Mouse (Mus musculus): Measurements from ENCODE around the gene Hist1h4k. TPM values are rescaled to one million over a fixed set of nuclear protein-coding genes. Genes with fewer than 3 reads are reported as not detected.
"Not testable (repeated sequence)": the region's sequence is repeated elsewhere in the genome, so short reads cannot be mapped to it uniquely, and the experiment has no call there.

Gene Hist1h4k
- polyA plus RNA-seq, 1 experiment from 2014 or later = 6.0 TPM

DNA sequence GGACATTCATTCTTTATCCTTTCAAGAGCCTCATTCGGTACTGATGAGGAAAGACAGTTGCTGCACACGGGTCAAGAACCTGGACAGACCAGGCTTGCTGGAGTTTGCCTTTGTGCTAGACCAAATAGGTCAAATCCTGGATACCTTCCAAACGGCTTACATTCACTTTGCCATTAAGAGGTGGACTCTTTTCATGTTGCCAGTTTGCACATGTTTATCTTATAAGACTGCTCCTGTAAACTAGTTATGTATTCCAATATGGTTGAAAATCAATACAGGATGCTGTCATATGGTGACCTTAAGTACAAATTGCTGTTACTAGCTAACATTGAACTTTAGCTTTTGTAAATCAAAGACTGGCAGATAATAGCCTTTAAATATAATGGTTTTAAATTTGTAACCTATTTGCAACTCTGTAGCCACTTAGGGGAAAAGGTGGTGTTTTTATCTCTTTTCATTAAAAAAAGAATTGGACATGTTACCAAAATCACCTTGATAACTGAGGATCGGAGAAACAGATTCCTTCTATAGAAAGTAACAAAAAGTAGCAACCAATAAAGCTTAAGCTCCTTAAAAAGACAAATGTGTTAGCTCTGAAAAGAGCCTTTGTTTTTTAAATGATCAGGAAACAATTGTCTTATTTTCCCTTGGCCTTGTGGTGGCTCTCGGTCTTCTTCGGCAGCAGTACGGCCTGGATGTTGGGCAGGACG is 36.0 kb upstream of the Hist1h4k start:
- Histone ChIP-seq H3K4me2 (peak overlapping the region; percentile 48), H3K36me3 (ENCODE audit: control insufficient read depth, insufficient read depth, low read length) (no peaks in the 10 kb centered on the region), H3K4me3 (ENCODE audit: low read depth, low read length) (peak overlapping the region; percentile 34), H3K27me3 (ENCODE audit: control insufficient read depth, insufficient read depth, low read length) (no peaks in the 10 kb centered on the region), H3K9me3 (ENCODE audit: control insufficient read depth, low read length) (no peaks in the 10 kb centered on the region), H3K4me1 (ENCODE audit: control insufficient read depth, insufficient read depth, low read length) (peaks cover 34% of the 10 kb centered on the region), H3K9ac (ENCODE audit: low read length) (peak overlapping the region; percentile 64), H3K27ac (ENCODE audit: low read depth, low read length) (peak overlapping the region; percentile 80)
- WGBS = 6% methylated on average over 8 of the region's 8 CpGs
- peak; percentile 93 for DNase-seq (ENCODE audit: low spot score, missing footprints)
- no peak for ATAC-seq (ENCODE audit: low FRiP score)

DNA sequence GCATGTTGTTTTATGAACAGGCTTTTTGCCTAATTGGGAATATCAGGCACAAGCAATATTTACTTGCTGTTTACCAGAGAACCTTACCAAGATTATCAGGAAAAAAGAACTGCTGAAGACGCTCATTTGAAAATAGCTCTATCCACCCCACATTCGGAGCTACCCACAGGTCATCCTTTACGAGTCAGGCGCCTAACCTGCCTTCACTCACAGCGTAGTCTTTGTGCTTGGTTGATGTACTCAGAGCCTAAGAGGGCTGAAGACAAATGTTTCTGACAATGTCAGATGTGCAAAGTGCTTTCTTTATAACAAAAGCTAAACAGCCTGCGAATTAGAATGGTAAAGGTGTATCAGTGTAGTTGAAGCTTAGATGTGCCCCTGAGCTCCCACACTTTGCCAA is 34.0 kb upstream of the Hist1h4k start:
- WGBS = 23% methylated on average over 6 of the region's 6 CpGs
- Histone ChIP-seq H3K36me3 (ENCODE audit: control insufficient read depth, insufficient read depth, low read length) (no peaks in the 10 kb centered on the region), H3K4me2 (peak overlapping the region; percentile 57), H3K27me3 (ENCODE audit: control insufficient read depth, insufficient read depth, low read length) (no peaks in the 10 kb centered on the region), H3K27ac (ENCODE audit: low read depth, low read length) (peak overlapping the region; percentile 87), H3K9ac (ENCODE audit: low read length) (peak overlapping the region; percentile 68), H3K4me3 (ENCODE audit: low read depth, low read length) (no peak overlapping the region), H3K4me1 (ENCODE audit: control insufficient read depth, insufficient read depth, low read length) (peaks cover 39% of the 10 kb centered on the region), H3K9me3 (ENCODE audit: control insufficient read depth, low read length) (no peaks in the 10 kb centered on the region)
- no peak for ATAC-seq (ENCODE audit: low FRiP score)
- peak; percentile 86 for DNase-seq (ENCODE audit: low spot score, missing footprints)

DNA sequence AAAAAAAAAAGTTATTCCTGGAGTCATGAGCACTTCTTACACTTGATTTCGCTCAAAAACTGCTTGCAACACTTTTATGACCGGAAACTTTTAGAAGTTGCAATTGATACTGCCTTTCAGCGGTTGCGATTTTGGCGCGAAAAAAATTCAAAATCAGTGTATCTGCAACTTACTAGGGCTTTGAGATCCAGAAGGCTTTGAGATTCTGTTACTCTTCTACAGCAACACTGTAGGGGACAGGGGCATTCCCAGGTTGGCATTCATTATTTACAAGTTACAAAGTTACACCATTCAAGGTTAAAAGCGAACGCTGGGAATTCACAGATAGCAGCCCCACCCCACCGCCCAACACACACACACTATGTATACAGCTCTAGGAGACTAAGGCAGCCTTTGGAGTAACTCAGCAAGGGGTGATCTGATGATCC is 33.4 kb upstream of the Hist1h4k start:
- H3K27ac ChIP-seq (ENCODE audit: low read depth, low read length) = peak overlapping the region; percentile 87
- peak overlapping the region; percentile 68 for H3K9ac ChIP-seq (ENCODE audit: low read length)
- no peaks in the 10 kb centered on the region for H3K27me3 ChIP-seq (ENCODE audit: control insufficient read depth, insufficient read depth, low read length)
- DNase-seq (ENCODE audit: low spot score, missing footprints) (peak; percentile 97), ATAC-seq (ENCODE audit: low FRiP score) (no peak)
- under 1% methylated on average over 9 of the region's 9 CpGs for WGBS
- peaks cover 39% of the 10 kb centered on the region for H3K4me1 ChIP-seq (ENCODE audit: control insufficient read depth, insufficient read depth, low read length)
- H3K4me3 ChIP-seq (ENCODE audit: low read depth, low read length) = peak overlapping the region; percentile 38
- H3K36me3 ChIP-seq (ENCODE audit: control insufficient read depth, insufficient read depth, low read length) = no peaks in the 10 kb centered on the region
- no peaks in the 10 kb centered on the region for H3K9me3 ChIP-seq (ENCODE audit: control insufficient read depth, low read length)
- H3K4me2 ChIP-seq = peak overlapping the region; percentile 57

DNA sequence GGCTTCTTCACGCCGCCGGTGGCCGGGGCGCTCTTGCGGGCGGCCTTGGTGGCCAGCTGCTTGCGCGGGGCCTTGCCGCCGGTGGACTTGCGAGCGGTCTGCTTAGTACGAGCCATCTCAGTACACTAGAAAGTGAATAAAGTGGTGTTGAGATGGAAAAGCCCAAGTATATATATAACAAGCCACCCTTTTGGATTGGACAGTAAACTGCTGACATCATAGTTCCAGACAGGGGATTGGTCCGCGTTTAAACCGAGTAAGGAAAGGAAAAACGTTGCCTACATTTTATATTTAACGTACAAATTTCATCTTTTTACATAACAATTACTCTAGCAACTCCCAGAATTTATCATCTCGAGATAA is 32.9 kb upstream of the Hist1h4k start, which contains the start of gene Hist1h3i:
TSS of gene Hist1h3i (minus strand) at position 116 of the 363 bp plus-strand sequence.
- peaks cover 36% of the 10 kb centered on the region for H3K4me1 ChIP-seq (ENCODE audit: control insufficient read depth, insufficient read depth, low read length)
- peak; percentile 71 for ATAC-seq (ENCODE audit: low FRiP score)

DNA sequence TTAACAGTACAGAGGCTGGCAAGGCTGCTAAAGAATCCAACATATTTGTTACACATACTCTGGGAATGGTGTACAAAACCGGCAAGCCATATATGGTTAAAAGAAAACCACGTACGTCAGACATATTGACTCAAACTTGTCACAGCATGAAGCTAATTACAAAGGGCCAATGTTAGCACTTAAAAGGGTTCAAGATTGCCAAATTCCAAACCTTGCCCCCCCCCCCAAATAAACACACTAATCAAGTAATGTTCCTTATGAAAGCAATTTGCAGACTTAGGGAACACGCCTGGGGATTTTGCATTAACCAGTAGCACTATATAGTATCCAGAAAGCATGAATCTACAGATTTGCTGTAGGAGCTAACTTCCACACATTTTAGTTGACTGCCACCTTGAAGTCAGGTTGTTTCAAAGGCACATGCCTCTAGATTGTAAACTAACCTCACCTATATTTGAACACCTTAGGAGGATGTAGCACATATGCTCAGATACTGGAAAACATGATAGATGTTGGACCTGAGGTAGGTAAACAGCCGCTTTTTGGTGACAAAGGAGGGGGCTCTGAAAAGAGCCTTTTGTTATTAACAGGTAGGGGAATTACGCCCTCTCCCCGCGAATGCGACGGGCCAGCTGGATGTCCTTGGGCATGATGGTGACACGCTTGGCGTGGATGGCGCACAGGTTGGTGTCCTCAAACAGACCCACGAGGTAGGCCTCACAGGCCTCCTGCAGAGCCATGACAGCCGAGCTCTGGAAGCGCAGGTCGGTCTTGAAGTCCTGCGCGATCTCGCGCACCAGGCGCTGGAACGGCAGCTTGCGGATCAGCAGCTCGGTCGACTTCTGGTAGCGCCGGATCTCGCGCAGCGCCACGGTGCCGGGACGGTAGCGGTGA is 32.3 kb upstream of the Hist1h4k start:
- Histone ChIP-seq H3K4me1 (ENCODE audit: control insufficient read depth, insufficient read depth, low read length) (peaks cover 34% of the 10 kb centered on the region), H3K4me2 (peak overlapping the region; percentile 57)

More for the DNA sequence above, 32.9 kb upstream of the Hist1h4k start, which contains the start of gene Hist1h3i:
- Histone ChIP-seq H3K36me3 (ENCODE audit: control insufficient read depth, insufficient read depth, low read length) (no peaks in the 10 kb centered on the region), H3K9me3 (ENCODE audit: control insufficient read depth, low read length) (no peaks in the 10 kb centered on the region), H3K9ac (ENCODE audit: low read length) (peak within 1 kb of the TSS; percentile 77), H3K27me3 (ENCODE audit: control insufficient read depth, insufficient read depth, low read length) (no peaks in the 10 kb centered on the region), H3K4me3 (ENCODE audit: low read depth, low read length) (peak within 1 kb of the TSS; percentile 38), H3K27ac (ENCODE audit: low read depth, low read length) (peak within 1 kb of the TSS; percentile 87), H3K4me2 (peak within 1 kb of the TSS; percentile 57)
- WGBS = 1% methylated on average over 13 of the region's 20 CpGs
- peak; percentile 96 for DNase-seq (ENCODE audit: low spot score, missing footprints)

DNA sequence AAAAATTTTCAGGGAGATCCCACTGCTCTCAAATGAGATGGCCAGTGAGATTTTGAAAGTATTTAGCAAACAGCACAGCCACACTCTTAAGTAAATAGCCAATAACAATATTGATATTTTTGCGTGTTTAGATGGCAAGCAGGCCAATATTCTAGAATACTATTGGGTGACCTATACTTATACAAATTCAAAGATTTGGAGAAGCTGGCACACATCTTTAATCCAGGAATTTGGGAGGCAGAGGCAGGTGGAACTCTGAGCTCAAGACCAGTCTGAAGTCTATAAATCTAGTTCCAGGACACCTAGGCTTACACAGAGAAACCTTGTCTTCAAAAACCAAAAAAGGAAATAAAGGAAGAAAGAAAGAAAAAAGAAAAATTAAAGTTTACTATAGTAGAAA is 31.3 kb upstream of the Hist1h4k start:
- H3K4me3 ChIP-seq (ENCODE audit: low read depth, low read length) = no peak overlapping the region
- H3K4me1 ChIP-seq (ENCODE audit: control insufficient read depth, insufficient read depth, low read length) = peaks cover 34% of the 10 kb centered on the region
- no peaks in the 10 kb centered on the region for H3K27me3 ChIP-seq (ENCODE audit: control insufficient read depth, insufficient read depth, low read length)
- DNase-seq (ENCODE audit: low spot score, missing footprints) = peak; percentile 90
- H3K4me2 ChIP-seq = no peak overlapping the region
- no peak for ATAC-seq (ENCODE audit: low FRiP score)
- no peak overlapping the region for H3K27ac ChIP-seq (ENCODE audit: low read depth, low read length)
- 92% methylated on average over 1 of the region's 1 CpGs for WGBS
- no peaks in the 10 kb centered on the region for H3K36me3 ChIP-seq (ENCODE audit: control insufficient read depth, insufficient read depth, low read length)
- no peak overlapping the region for H3K9ac ChIP-seq (ENCODE audit: low read length)
- H3K9me3 ChIP-seq (ENCODE audit: control insufficient read depth, low read length) = no peaks in the 10 kb centered on the region

More for the DNA sequence above, 32.3 kb upstream of the Hist1h4k start:
- not testable (repeated sequence) for H3K27me3 ChIP-seq (ENCODE audit: control insufficient read depth, insufficient read depth, low read length); H3K36me3 ChIP-seq (ENCODE audit: control insufficient read depth, insufficient read depth, low read length); H3K9me3 ChIP-seq (ENCODE audit: control insufficient read depth, low read length)
- ATAC-seq (ENCODE audit: low FRiP score) = peak; percentile 0; the same call in 1 of the 2 replicates
- Histone ChIP-seq H3K27ac (ENCODE audit: low read depth, low read length) (peak overlapping the region; percentile 87), H3K9ac (ENCODE audit: low read length) (peak overlapping the region; percentile 77), H3K4me3 (ENCODE audit: low read depth, low read length) (peak overlapping the region; percentile 38)
- WGBS = under 1% methylated on average over 12 of the region's 35 CpGs
- peak; percentile 96 for DNase-seq (ENCODE audit: low spot score, missing footprints)

DNA sequence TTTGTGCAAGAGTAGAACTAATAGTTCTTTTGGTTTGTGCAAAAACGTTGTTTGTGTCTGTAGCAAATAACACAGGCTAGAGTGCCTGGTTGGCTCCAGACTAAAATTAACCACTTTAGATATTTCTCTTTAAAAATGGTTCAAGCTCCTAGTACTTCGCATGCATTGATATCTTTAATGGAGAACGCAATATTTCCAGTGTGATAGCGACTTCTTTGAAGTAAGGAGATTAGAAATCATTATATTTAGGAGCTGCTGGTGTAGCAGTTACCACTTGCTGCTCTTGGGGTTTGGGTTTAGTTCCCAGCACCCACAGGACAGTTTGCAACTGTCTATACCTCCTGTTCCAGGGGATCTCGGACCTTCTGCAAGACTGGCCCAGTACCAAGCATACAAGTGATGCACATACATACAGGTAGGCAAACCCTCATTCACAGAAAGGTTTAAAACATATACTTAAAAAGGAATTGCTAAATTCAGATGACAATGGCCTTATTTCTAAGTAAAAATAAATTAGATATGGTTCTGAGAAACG is 30.8 kb upstream of the Hist1h4k start:
- Histone ChIP-seq H3K4me3 (ENCODE audit: low read depth, low read length) (no peak overlapping the region), H3K27me3 (ENCODE audit: control insufficient read depth, insufficient read depth, low read length) (no peaks in the 10 kb centered on the region), H3K27ac (ENCODE audit: low read depth, low read length) (peak overlapping the region; percentile 98), H3K9me3 (ENCODE audit: control insufficient read depth, low read length) (no peaks in the 10 kb centered on the region), H3K36me3 (ENCODE audit: control insufficient read depth, insufficient read depth, low read length) (no peaks in the 10 kb centered on the region), H3K4me1 (ENCODE audit: control insufficient read depth, insufficient read depth, low read length) (peaks cover 33% of the 10 kb centered on the region), H3K4me2 (peak overlapping the region; percentile 94), H3K9ac (ENCODE audit: low read length) (no peak overlapping the region)
- DNase-seq (ENCODE audit: low spot score, missing footprints) = peak; percentile 93
- WGBS = 49% methylated on average over 6 of the region's 6 CpGs
- no peak for ATAC-seq (ENCODE audit: low FRiP score)

DNA sequence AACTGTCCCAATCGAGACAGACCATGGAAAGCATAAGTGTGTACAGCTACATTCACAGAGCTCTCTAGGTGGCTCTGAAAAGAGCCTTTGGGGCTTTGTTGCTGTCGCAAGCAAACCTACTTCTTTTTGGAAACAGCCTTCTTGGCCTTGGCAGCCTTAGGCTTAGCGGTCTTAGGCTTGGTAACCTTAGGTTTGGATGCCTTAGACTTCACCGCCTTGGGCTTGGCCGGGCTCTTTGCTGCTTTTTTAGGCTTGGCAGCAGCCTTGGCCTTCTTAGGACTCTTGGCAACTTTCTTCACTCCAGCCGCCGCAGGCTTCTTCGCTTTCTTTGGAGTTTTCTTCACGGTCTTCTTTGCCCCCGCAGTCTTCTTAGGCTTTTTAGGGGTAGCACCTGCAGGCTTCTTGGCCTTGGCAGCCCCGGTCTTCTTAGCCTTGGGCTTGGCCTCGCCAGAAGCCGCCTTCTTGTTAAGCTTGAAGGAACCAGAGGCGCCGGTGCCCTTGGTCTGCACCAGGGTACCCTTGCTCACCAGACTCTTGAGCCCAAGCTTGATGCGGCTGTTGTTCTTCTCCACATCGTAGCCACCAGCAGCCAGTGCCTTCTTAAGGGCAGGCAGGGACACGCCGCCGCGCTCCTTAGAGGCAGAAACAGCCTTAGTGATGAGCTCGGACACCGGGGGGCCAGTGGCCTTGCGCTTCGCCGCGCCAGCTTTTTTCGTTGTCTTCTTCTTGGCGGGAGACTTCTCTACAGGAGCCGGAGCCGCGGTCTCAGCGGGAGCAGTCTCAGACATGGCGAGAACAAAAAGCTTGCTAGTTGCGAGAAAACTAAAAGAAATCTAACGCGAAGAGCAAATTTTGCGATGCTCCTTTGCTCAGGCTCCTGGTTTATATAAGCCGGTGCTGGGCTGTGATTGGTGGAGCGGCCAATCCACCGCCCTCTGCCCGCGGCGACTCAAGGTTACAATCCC is 29.7 kb upstream of the Hist1h4k start, which contains the start of gene Hist1h1b:
TSS of gene Hist1h1b (minus strand) at position 859 of the 965 bp plus-strand sequence.
- H3K4me3 ChIP-seq (ENCODE audit: low read depth, low read length) = peak within 1 kb of the TSS; percentile 46
- H3K27ac ChIP-seq (ENCODE audit: low read depth, low read length) = peak within 1 kb of the TSS; percentile 98
- no peaks in the 10 kb centered on the region for H3K9me3 ChIP-seq (ENCODE audit: control insufficient read depth, low read length)
- peaks cover 28% of the 10 kb centered on the region for H3K4me1 ChIP-seq (ENCODE audit: control insufficient read depth, insufficient read depth, low read length)
- peak within 1 kb of the TSS; percentile 94 for H3K4me2 ChIP-seq
- H3K9ac ChIP-seq (ENCODE audit: low read length) = peak within 1 kb of the TSS; percentile 79
- no peaks in the 10 kb centered on the region for H3K36me3 ChIP-seq (ENCODE audit: control insufficient read depth, insufficient read depth, low read length)
- no peaks in the 10 kb centered on the region for H3K27me3 ChIP-seq (ENCODE audit: control insufficient read depth, insufficient read depth, low read length)
- under 1% methylated on average over 44 of the region's 44 CpGs for WGBS
- ATAC-seq (ENCODE audit: low FRiP score) (peak; percentile 60), DNase-seq (ENCODE audit: low spot score, missing footprints) (peak; percentile 97)

Data from midbrain, embryonic 11.5 days (tissue).